Mouse (Mus musculus) right cerebral cortex, adult 2 months (tissue): ENCODE data around the gene Hey2.
A peak's percentile ranks its signal among the peaks of the same experiment; 100 is the strongest.

Source experiments
- DNase-seq, 2 experiments: peaks; one replicate each; pipeline ENCODE4 v3.0.0; 2021 to 2022; ENCODE audit warnings: low spot score in 2 of 2

Gene Hey2

GRCm38 (mm10) chr10:30791016-30791415 lies 51.6 kb downstream of the Hey2 start:
- DNase-seq: no peak

- peak in 1 of 2 experiments; percentile 17 for DNase-seq
Observed at GRCm38 (mm10) chr10:30789521-30789920, 53.1 kb downstream of the Hey2 start.

GRCm38 (mm10) chr10:30788340-30788721 lies 54.3 kb downstream of the Hey2 start:
- no peak for DNase-seq

GRCm38 (mm10) chr10:30787684-30788339 lies 54.8 kb downstream of the Hey2 start:
- DNase-seq: no peak

GRCm38 (mm10) chr10:30786103-30786754 lies 56.4 kb downstream of the Hey2 start:
- no peak for DNase-seq
